Mouse (Mus musculus): ENCODE measurements around the gene Bves.

DNA sequence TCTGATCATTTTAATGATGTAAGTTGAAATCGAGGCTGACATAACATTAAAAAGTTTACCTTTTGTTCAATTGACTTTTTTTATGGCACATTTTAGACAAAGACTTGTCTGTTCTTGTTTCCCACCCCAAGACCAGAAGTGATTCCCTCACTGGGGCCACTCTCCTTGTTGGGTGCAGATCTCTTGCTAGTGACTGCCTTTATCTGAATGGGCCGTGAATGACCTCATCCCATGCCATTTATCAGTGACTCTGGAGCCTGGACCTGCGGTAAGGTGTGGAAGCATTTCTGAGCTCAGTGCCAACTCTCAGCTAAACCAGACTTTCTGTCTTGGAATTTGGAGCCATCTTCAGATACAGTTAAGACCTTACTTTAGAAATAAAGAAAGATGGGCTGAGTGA, 34.1 kb downstream of the Bves start:
- TF ChIP-seq CTCF (IDR thresholded peaks at IDR 0.05; ENCODE audit: control insufficient read depth, insufficient read depth, insufficient replicate concordance, low read depth, low read length) = no peak
- no peak for TF ChIP-seq POLR2A (IDR thresholded peaks at IDR 0.05; ENCODE audit: control insufficient read depth, low read depth, low read length)
